Mouse (Mus musculus): ENCODE measurements around the gene Plxnb2. TPM values are rescaled to one million over a fixed set of nuclear protein-coding genes. Genes with fewer than 3 reads are reported as not detected.
A peak's percentile ranks its signal among the peaks of the same experiment; 100 is the strongest.

Gene Plxnb2
- polyA plus RNA-seq, 1 experiment from 2014 or later: 128 TPM

DNA sequence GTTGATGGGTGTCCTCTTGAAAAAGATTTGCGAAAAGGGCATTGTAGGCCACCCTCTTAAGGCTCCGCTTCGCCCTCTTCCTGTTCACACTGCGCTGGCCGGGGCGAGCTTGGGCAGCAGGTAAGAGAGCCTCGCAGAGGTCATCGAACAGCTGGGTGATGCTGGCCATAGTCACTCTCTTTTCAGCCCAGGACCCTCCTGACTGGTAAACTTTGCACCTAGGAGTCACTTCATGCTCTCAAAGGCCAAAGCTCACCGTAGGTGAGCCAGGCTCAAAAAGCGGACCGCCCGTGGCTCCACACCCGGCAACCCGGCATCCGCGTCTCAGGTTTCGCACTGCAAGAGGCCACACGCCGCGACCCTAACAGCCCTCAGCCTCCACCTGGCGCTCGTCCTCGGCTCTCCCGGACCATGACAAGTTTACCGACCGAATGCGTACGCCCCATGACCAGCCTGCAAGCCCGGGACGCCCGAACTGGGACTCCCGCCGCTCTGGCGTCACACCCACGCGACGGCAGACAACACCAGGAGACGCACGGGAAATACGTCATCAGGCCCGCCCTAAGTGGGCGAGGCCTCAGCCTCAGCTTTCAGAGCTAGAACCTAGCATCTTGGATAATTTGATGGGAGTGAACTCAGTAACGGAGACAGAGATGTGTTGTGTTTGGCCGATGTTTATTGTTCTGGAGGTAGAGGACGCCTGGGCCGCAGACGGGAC is 57.8 kb downstream of the Plxnb2 start, which contains the start of gene Tubgcp6:
Gene Tubgcp6 (minus strand): TSS at position 464 of the 718 bp plus-strand sequence.
- H3K4me3 ChIP-seq: peak within 1 kb of the TSS; percentile 84
- peaks cover 14% of the 10 kb centered on the region; the same call in 1 of the 2 replicates for H3K36me3 ChIP-seq
- WGBS: under 1% methylated on average over 47 of the region's 47 CpGs
- no peaks in the 10 kb centered on the region for H3K9me3 ChIP-seq
- H3K27me3 ChIP-seq: no peaks in the 10 kb centered on the region
- H3K4me1 ChIP-seq: peaks cover 41% of the 10 kb centered on the region
- H3K9ac ChIP-seq: peak within 1 kb of the TSS; percentile 82
- H3K4me2 ChIP-seq: peak within 1 kb of the TSS; percentile 74
- H3K27ac ChIP-seq: peak within 1 kb of the TSS; percentile 35; the same call in 1 of the 2 replicates
- peak; percentile 90 for ATAC-seq (ENCODE audit: borderline replicate concordance, extremely low read depth, low FRiP score, low TSS enrichment)

DNA sequence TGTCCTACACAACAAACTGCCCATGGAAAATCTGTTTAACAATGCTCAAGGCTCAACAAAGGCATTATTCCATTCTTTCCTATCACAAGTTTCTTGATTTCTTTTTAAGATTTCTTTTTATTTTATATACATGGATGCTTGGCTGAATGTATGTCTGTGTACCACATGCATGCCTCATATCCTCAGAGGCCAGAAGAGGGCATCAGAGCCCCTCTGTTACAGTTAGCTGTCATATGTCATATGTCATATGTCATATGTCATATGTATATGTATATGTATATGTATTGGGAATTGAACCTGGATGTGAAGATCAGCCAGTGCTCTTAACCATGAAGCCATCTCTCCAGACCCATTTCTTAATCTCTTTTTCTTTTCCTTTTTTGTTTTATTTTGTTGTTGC is 62.6 kb downstream of the Plxnb2 start:
- H3K4me2 ChIP-seq: no peak overlapping the region
- peaks cover 25% of the 10 kb centered on the region for H3K4me1 ChIP-seq
- no peak for ATAC-seq (ENCODE audit: borderline replicate concordance, extremely low read depth, low FRiP score, low TSS enrichment)
- H3K9me3 ChIP-seq: no peaks in the 10 kb centered on the region
- no peak overlapping the region for H3K4me3 ChIP-seq
- H3K36me3 ChIP-seq: peaks cover 48% of the 10 kb centered on the region
- H3K9ac ChIP-seq: no peak overlapping the region
- no peaks in the 10 kb centered on the region for H3K27me3 ChIP-seq
- H3K27ac ChIP-seq: no peak overlapping the region

DNA sequence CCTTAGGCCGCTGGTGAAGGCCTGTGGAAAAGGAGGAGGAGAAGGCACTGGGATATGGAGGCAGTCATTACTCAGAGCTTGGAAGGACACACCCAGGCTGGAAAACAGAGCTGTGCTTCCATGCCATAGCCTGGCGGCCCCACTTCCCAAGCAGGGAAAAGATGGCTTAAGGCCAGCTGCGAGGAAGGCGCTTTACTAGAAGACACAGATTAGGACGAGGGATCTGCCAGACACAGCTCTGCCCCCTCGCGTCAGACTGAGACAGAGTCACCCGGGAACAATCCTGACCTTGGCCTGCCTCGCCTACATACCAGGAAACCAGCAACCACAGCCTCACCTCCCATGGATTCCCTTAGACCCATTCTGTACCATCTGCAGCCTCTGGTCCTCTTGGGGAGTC is 70.4 kb downstream of the Plxnb2 start:
- H3K4me1 ChIP-seq: no peaks in the 10 kb centered on the region
- 66% methylated on average over 8 of the region's 9 CpGs for WGBS
- no peaks in the 10 kb centered on the region for H3K27me3 ChIP-seq
- no peak overlapping the region for H3K4me3 ChIP-seq
- H3K27ac ChIP-seq: no peak overlapping the region
- no peak overlapping the region for H3K4me2 ChIP-seq
- no peak overlapping the region for H3K9ac ChIP-seq
- ATAC-seq (ENCODE audit: borderline replicate concordance, extremely low read depth, low FRiP score, low TSS enrichment): no peak
- H3K9me3 ChIP-seq: no peaks in the 10 kb centered on the region
- peaks cover 91% of the 10 kb centered on the region for H3K36me3 ChIP-seq

DNA sequence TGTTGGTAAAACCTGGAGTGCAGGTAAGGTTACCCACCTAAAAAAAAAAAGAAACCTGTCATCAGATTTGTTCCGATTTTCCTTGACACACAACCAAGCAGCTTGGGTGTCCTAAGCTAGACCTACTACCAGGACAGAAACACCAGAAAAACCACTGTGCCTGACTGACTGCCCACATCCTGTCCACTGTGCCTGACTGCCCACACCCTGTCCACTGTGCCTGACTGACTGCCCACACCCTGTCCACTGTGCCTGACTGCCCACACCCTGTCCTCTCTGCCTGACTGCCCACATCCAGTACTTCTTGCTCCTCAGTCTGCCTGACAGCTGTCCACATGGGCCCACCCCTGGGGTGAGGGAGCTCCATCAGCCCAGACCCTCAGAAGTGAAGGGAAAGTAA is 73.6 kb downstream of the Plxnb2 start:
- H3K9ac ChIP-seq: no peak overlapping the region
- no peaks in the 10 kb centered on the region for H3K4me1 ChIP-seq
- H3K27ac ChIP-seq: no peak overlapping the region
- H3K27me3 ChIP-seq: no peaks in the 10 kb centered on the region
- no peaks in the 10 kb centered on the region for H3K9me3 ChIP-seq
- peaks cover 88% of the 10 kb centered on the region for H3K36me3 ChIP-seq
- H3K4me3 ChIP-seq: no peak overlapping the region
- 85% methylated on average over 1 of the region's 1 CpGs for WGBS
- no peak for ATAC-seq (ENCODE audit: borderline replicate concordance, extremely low read depth, low FRiP score, low TSS enrichment)
- no peak overlapping the region for H3K4me2 ChIP-seq

DNA sequence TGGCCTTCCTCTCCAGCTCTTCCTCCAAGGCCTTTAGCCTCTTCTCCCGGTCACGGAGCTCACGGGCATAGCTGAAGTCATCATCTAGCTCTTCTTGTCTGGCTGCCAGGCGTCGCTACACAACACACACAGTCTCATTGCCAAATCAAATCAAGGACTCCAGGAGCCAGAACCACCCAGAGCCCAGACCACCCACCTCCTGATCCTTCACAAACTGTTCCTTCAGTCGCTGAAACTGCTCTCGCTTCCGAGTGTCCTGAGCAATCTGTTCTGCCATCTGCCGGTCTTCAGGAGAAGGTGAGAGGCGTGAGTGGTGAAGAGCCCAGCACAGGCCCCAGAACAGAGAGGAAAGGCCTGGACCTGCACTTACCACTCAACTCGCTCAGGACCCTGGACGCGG is 74.5 kb downstream of the Plxnb2 start:
- H3K36me3 ChIP-seq: peaks cover 89% of the 10 kb centered on the region
- H3K27me3 ChIP-seq: no peaks in the 10 kb centered on the region
- no peaks in the 10 kb centered on the region for H3K4me1 ChIP-seq
- ATAC-seq (ENCODE audit: borderline replicate concordance, extremely low read depth, low FRiP score, low TSS enrichment): no peak
- WGBS: 86% methylated on average over 13 of the region's 13 CpGs
- no peak overlapping the region for H3K27ac ChIP-seq
- no peak overlapping the region for H3K9ac ChIP-seq
- no peak overlapping the region for H3K4me2 ChIP-seq
- H3K9me3 ChIP-seq: no peaks in the 10 kb centered on the region
- no peak overlapping the region for H3K4me3 ChIP-seq

Small RNA genes lying within 50 kb of the gene (microRNA-seq; reads per million reads assigned to microRNA genes)
- gene Mir6958 (0.56 reads per million), gene Mir7118 (not detected)

Other genes starting within 250 kb of the Plxnb2 start
- gene Ttll8, start 226.4 kb downstream of the Plxnb2 start, polyA plus RNA-seq (2015; fragmentation: Nextera tagmentation; extraction: Ambion mirVana): not detected in 2 replicates
- 0.25 TPM in 2 replicates for gene Mlc1, start 201.8 kb downstream of the Plxnb2 start, polyA plus RNA-seq (2015; fragmentation: Nextera tagmentation; extraction: Ambion mirVana)
- gene Mov10l1, start 197.9 kb downstream of the Plxnb2 start, polyA plus RNA-seq (2015; fragmentation: Nextera tagmentation; extraction: Ambion mirVana): 1.7 and 2.2 TPM in 2 replicates
- 0.10 and 0.24 TPM in 2 replicates for gene Panx2, start 121.1 kb downstream of the Plxnb2 start, polyA plus RNA-seq (2015; fragmentation: Nextera tagmentation; extraction: Ambion mirVana)
- gene Trabd, start 105.7 kb downstream of the Plxnb2 start, polyA plus RNA-seq (2015; fragmentation: Nextera tagmentation; extraction: Ambion mirVana): 48.7 and 53.6 TPM in 2 replicates
- gene Selenoo, start 91.7 kb downstream of the Plxnb2 start, polyA plus RNA-seq (2015; fragmentation: Nextera tagmentation; extraction: Ambion mirVana): 16.5 and 17.6 TPM in 2 replicates
- gene Tubgcp6, start 57.7 kb downstream of the Plxnb2 start, polyA plus RNA-seq (2015; fragmentation: Nextera tagmentation; extraction: Ambion mirVana): 14.5 and 15.4 TPM in 2 replicates
- 21.7 and 24.3 TPM in 2 replicates for gene Hdac10, start 52.1 kb downstream of the Plxnb2 start, polyA plus RNA-seq (2015; fragmentation: Nextera tagmentation; extraction: Ambion mirVana)
- gene Mapk12, start 40.1 kb downstream of the Plxnb2 start, polyA plus RNA-seq (2015; fragmentation: Nextera tagmentation; extraction: Ambion mirVana): 12.5 and 13.4 TPM in 2 replicates
- 10.0 and 12.6 TPM in 2 replicates for gene Mapk11, start 31.2 kb downstream of the Plxnb2 start, polyA plus RNA-seq (2015; fragmentation: Nextera tagmentation; extraction: Ambion mirVana)
- gene Dennd6b, start 15.7 kb upstream of the Plxnb2 start, polyA plus RNA-seq (2015; fragmentation: Nextera tagmentation; extraction: Ambion mirVana): 11.0 and 11.8 TPM in 2 replicates
- 24.5 and 28.5 TPM in 2 replicates for gene Ppp6r2, start 30.8 kb upstream of the Plxnb2 start, polyA plus RNA-seq (2015; fragmentation: Nextera tagmentation; extraction: Ambion mirVana)
- 50.3 and 53.7 TPM in 2 replicates for gene Sbf1, start 134.5 kb upstream of the Plxnb2 start, polyA plus RNA-seq (2015; fragmentation: Nextera tagmentation; extraction: Ambion mirVana)
- gene Adm2, start 141.9 kb upstream of the Plxnb2 start, polyA plus RNA-seq (2015; fragmentation: Nextera tagmentation; extraction: Ambion mirVana): 0.45 and 0.69 TPM in 2 replicates
- not detected in 2 replicates for gene Miox, start 153.6 kb upstream of the Plxnb2 start, polyA plus RNA-seq (2015; fragmentation: Nextera tagmentation; extraction: Ambion mirVana)
- 70.7 and 74.4 TPM in 2 replicates for gene Lmf2, start 174.9 kb upstream of the Plxnb2 start, polyA plus RNA-seq (2015; fragmentation: Nextera tagmentation; extraction: Ambion mirVana)
- 160 and 168 TPM in 2 replicates for gene Ncaph2, start 174.9 kb upstream of the Plxnb2 start, polyA plus RNA-seq (2015; fragmentation: Nextera tagmentation; extraction: Ambion mirVana)
- gene Sco2, start 193.1 kb upstream of the Plxnb2 start, polyA plus RNA-seq (2015; fragmentation: Nextera tagmentation; extraction: Ambion mirVana): 5.6 and 5.9 TPM in 2 replicates
- 1.1 and 1.7 TPM in 2 replicates for gene Tymp, start 196.3 kb upstream of the Plxnb2 start, polyA plus RNA-seq (2015; fragmentation: Nextera tagmentation; extraction: Ambion mirVana)
- gene Odf3b, start 198.5 kb upstream of the Plxnb2 start, polyA plus RNA-seq (2015; fragmentation: Nextera tagmentation; extraction: Ambion mirVana): 3.0 and 4.1 TPM in 2 replicates
- not detected in 2 replicates for gene Klhdc7b, start 204.1 kb upstream of the Plxnb2 start, polyA plus RNA-seq (2015; fragmentation: Nextera tagmentation; extraction: Ambion mirVana)
- not detected in 2 replicates for gene Syce3, start 229.7 kb upstream of the Plxnb2 start, polyA plus RNA-seq (2015; fragmentation: Nextera tagmentation; extraction: Ambion mirVana)
- 4.2 and 5.1 TPM in 2 replicates for gene Cpt1b, start 245.1 kb upstream of the Plxnb2 start, polyA plus RNA-seq (2015; fragmentation: Nextera tagmentation; extraction: Ambion mirVana)
- gene C730034F03Rik, start 248.8 kb upstream of the Plxnb2 start, polyA plus RNA-seq (2015; fragmentation: Nextera tagmentation; extraction: Ambion mirVana): 2.3 and 2.4 TPM in 2 replicates
- 0.40 TPM in 1 of 2 replicates, not detected in the other for gene Gm44502, start 248.9 kb upstream of the Plxnb2 start, polyA plus RNA-seq (2015; fragmentation: Nextera tagmentation; extraction: Ambion mirVana)
- gene Chkb, start 249.1 kb upstream of the Plxnb2 start, polyA plus RNA-seq (2015; fragmentation: Nextera tagmentation; extraction: Ambion mirVana): 51.3 and 57.9 TPM in 2 replicates

Data from lung, embryonic 15.5 days (tissue).